Mouse (Mus musculus) heart, postnatal 14 days (tissue): ENCODE data around the gene Arhgap6. TPM values are rescaled to one million over a fixed set of nuclear protein-coding genes. Genes with fewer than 3 reads are reported as not detected.
A peak's percentile ranks its signal among the peaks of the same experiment; 100 is the strongest.

ENCODE experiments used
- DNase-seq, 2 experiments: peaks; one replicate each; pipeline ENCODE4 v3.0.0; 2021 to 2022
- intact Hi-C: fragments of 180-260 bp; cut with DNase I; formaldehyde crosslinking; loops from one replicate; pipeline ENCODE4 v1.15.1; 2025
- long read RNA-seq, 2 experiments: library from polyadenylated mRNA; stranded (forward); transcript quantifications; one replicate each; pipeline ENCODE4 v2.0.0; 2021
- total RNA-seq, 2 experiments: library from RNA; stranded (reverse); gene quantifications; 2 replicates each; pipeline ENCODE4 v1.2.3; 2021

Arhgap6 gene
- total RNA-seq, result 1 to 10 TPM; 4.0 to 4.1 TPM
- long read RNA-seq, experiment 1, full-length matches to known transcripts, result 1 of 1 reads
- long read RNA-seq, experiment 1, partial matches to known transcripts, result 0 of 1 reads
- long read RNA-seq, experiment 1, other reads (novel, unspliced or antisense), result 0 of 1 reads
- long read RNA-seq, experiment 2, full-length matches to known transcripts, result 1 of 3 reads
- long read RNA-seq, experiment 2, partial matches to known transcripts, result 2 of 3 reads
- long read RNA-seq, experiment 2, other reads (novel, unspliced or antisense), result 0 of 3 reads

GRCm38 (mm10) chrX:168794974-168795858 lies at the start of gene Arhgap6:
Gene Arhgap6, plus strand, starts transcription at chrX:168795099.
- DNase-seq, result peak; percentile 41 to 49
- intact Hi-C loops, result loop anchor here (2.0 kb wide), 1 partner anchor 76 kb away; no protein-coding TSS in a partner anchor

DNA sequence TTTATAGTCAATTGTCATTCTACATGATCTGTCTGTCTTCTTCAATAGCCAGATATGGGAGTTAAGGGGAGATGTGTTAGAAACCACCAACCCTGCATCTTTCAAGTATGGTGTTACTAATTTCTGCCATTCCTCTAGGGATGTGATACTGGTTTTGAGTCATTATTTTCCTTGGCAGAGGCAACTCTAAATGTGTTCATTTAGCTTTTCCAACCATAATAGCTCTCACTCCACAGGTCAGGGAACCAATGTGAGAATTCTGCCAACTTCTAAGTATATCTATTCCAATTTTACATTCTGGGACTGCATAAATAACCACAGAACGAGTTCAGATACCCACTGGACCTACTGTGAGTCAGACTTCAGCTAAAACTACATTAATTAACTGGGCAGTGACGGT lies 47.9 kb upstream of the Arhgap6 start:
- no peak for DNase-seq
- intact Hi-C loops, result no loop called here

- intact Hi-C loops, result loop anchor here (2.0 kb wide), 1 partner anchor 77 kb away; no protein-coding TSS in a partner anchor
- peak; percentile 9 to 25 for DNase-seq
These were observed 1.3 kb downstream of the Arhgap6 start for GRCm38 (mm10) chrX:168795859-168796848.

- no peak for DNase-seq
- intact Hi-C loops, result no loop called here
These were observed 9.8 kb downstream of the Arhgap6 start for GRCm38 (mm10) chrX:168804677-168805076.

DNA sequence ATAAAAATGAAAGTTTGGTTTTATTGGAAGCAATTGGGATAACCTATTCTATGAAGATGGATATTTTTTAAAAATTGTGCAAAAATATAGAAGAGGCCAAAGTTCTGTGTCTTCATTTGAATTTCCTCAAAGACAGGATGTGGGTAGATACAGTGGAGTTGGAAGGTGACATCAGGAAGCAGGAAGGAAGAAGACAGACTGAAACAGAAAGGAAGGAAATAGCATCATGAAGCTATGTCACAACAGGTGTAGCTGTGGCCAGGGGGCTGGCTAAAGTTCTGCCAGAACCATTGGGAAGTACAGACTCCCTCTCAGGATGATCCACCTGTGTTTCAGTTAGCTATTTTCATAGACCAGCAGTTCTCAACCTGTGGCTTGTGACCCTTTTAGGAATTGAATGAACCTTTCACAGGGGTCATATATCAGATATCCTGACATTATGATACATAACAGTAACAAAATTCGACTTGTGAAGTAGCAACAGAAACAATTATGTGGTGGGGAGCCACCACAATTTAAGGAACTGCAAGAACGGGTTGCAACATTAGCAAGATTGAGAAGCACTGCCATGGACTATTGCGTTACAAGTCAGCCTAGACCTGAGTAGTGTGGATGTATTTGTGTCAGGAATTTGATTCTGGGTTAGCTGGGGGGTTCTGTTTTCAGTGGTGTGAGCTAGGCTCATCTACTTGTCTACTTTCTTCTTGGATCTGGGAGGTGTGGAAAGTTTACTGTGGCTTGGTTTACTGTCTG lies 15.8 kb downstream of the Arhgap6 start:
- intact Hi-C loops, result no loop called here
- DNase-seq, result no peak

- DNase-seq, result no peak
- intact Hi-C loops, result no loop called here
These were observed 24.0 kb downstream of the Arhgap6 start for GRCm38 (mm10) chrX:168818858-168819257.

DNA sequence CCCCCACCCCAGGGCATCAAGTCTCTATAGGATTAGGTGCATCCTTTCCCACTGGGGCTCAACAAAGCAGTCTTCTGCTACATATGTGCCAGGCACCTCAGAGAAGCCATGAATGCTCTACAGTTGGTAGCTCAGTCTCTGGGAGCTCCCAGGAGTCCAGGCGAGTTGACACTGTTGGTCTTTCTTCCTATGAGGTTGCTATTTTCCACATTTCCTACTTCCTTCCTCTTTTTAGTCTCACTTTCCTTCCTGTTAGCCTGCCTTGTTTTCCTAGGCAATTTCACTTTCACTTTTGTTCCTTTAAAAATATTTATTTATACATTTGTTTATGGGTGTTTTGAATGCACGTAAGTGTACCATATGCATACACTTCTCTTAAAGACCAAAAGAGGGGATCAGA lies 29.3 kb downstream of the Arhgap6 start:
- intact Hi-C loops, result no loop called here
- no peak for DNase-seq

GRCm38 (mm10) chrX:168832343-168832742 lies 37.4 kb downstream of the Arhgap6 start:
- peak; percentile 14 to 43 for DNase-seq
- intact Hi-C loops, result no loop called here

- intact Hi-C loops, result no loop called here
- no peak for DNase-seq
These were observed 53.2 kb downstream of the Arhgap6 start for GRCm38 (mm10) chrX:168848062-168848461.

- no peak for DNase-seq
- intact Hi-C loops, result no loop called here
These were observed 79.8 kb downstream of the Arhgap6 start for GRCm38 (mm10) chrX:168874688-168875087.

DNA sequence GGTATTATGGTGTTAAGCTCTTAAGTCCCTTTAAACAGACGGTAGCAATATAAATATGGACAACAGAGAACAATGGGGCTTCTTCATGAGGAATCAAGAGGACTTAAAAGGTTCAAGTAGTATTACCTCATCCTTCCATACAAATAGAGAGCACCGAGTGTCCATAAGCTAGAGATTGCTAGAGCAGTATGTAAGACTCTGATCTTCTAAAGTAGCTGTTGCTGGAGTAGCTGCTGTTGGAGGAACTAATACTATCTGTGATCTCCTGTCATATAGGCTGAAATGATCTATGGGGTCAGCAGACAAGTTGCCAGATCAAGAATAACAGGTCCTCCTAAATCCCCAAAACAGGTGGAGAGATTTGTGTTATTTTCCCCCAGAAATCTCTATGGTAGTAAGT lies 108.7 kb downstream of the Arhgap6 start:
- DNase-seq, result no peak
- intact Hi-C loops, result no loop called here

DNA sequence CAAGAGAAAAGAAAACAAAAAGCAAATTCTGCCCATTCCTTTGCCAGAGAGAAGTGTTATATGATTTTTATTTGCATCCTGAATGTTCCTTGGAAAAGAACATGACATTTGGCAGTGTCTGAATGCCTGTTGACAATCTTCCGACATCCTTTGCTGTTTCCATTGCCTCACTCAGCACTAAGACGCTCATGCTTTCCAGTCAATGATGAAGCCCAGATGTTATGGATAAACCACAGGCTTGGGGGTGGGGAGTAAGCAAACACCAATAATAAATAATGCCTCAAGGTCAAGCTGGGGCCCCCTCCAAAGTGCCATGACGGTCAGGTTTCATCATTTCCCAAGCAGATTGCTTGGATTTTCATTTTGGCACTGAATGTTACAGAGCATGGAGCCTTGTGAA lies 109.2 kb downstream of the Arhgap6 start:
- intact Hi-C loops, result no loop called here
- no peak for DNase-seq

GRCm38 (mm10) chrX:168907586-168907985 lies 112.7 kb downstream of the Arhgap6 start:
- intact Hi-C loops, result no loop called here
- DNase-seq, result peak; percentile 1

GRCm38 (mm10) chrX:168913519-168913918 lies 118.6 kb downstream of the Arhgap6 start:
- intact Hi-C loops, result no loop called here
- no peak for DNase-seq

- DNase-seq, result peak in 1 of 2 experiments; percentile 8
- intact Hi-C loops, result no loop called here
These were observed 126.0 kb downstream of the Arhgap6 start for GRCm38 (mm10) chrX:168920942-168921341.

- no peak for DNase-seq
- intact Hi-C loops, result loop anchor here (5.0 to 10.0 kb wide), 2 partner anchors 260 to 348 kb away; partner anchors contain the start of gene Msl3
These were observed 137.5 kb downstream of the Arhgap6 start for GRCm38 (mm10) chrX:168932420-168932819.

- intact Hi-C loops, result loop anchor here (1.0 to 10.0 kb wide), 2 partner anchors 217 to 351 kb away; no protein-coding TSS in a partner anchor
- DNase-seq, result peak; percentile 5 to 32
These were observed 140.5 kb downstream of the Arhgap6 start for GRCm38 (mm10) chrX:168935447-168935846.

DNA sequence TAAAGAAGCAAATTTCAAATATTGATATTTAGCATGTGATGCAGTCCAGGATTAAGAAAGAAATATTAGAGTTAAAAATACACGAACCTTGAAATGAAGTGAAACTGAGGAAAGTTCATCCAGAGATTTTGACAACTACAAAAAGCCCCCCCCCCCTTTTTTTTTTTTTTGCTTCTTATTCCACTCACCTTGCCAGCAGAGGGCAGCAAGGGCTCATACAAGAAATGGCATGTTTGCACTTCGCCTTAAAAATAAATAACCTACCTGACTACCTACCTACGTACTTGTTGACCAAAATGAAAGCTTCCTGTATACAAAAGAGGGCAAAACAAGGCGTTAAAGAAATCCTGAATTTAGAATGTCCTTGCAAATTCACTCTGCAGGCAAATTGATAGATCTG lies 143.0 kb downstream of the Arhgap6 start:
- peak; percentile 15 to 48 for DNase-seq

DNA sequence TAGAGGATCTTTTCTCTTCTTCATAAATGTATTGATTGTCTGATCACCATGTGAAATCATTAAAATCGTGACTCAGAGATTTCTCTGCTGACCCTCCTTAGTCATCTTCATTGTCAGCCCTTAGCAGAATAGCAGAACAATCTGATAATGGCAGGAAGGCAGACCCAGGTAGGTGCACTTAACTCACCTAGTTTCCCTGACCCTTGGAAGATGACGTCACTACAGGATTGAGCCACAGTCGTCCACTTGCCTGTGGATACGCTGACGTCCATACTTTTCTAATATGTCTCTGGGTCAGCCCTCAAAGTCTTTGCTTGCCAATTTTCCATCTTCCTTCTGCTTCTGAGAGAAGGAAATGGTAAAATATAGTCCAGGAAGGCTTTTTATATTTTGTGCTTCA lies 146.8 kb downstream of the Arhgap6 start:
- no peak for DNase-seq
- intact Hi-C loops, result no loop called here

More for the DNA sequence above, 143.0 kb downstream of the Arhgap6 start:
- intact Hi-C loops, result loop anchor here (1.0 to 10.0 kb wide), 5 partner anchors 99 to 361 kb away; no protein-coding TSS in a partner anchor
